Mouse (Mus musculus) ovary, postnatal 14 days (tissue): ENCODE measurements around the gene Clcc1.
"Not testable (repeated sequence)": the region's sequence is repeated elsewhere in the genome, so short reads cannot be mapped to it uniquely, and the experiment has no call there.

Experiments used
- DNase-seq: peaks from one replicate; pipeline ENCODE4 v3.0.0; 2022; ENCODE audit warnings: low spot score

The Clcc1 gene

DNA sequence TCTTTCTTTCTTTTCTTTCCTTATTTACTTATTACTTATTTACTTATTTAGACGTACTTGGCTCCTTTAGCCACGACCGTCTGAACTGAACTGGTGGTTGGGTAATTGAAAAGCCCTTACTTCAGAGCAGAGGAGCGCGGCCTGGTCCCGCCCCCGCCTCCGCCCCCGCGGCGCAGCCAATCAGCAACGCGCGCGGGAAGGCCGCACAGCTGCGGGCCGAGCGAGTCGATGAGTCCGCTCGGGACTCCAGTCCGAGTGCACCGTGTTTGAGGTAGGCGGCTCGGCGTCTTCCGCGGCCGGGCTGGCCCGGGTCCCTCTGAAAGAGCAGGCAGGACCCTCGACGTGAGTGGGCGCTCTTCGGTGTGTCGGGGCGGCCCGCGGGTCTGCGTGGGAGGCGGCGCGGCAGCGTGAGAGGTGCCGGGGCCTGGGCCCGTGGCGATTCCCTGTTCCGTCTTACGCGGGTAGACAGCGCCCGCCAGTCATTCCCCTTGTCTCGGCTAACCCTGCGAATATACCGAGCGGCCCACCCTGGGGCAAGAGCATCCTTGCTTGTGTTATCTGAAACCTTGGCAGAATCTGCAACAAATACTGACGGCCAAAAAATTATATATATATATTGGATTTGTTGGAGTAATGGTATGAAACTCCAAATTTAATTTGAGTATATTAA, at the start of gene Clcc1:
Gene Clcc1 (plus strand): TSS at position 204 of the 670 bp plus-strand sequence.
- peak; percentile 93 for DNase-seq

- DNase-seq: no peak
Observed at GRCm38 (mm10) chr3:108608906-108609305, 44.8 kb upstream of the Clcc1 start.

- no peak for DNase-seq
Observed at GRCm38 (mm10) chr3:108634761-108635160, 19.0 kb upstream of the Clcc1 start.

GRCm38 (mm10) chr3:108639412-108639811, 14.3 kb upstream of the Clcc1 start:
- no peak for DNase-seq

DNA sequence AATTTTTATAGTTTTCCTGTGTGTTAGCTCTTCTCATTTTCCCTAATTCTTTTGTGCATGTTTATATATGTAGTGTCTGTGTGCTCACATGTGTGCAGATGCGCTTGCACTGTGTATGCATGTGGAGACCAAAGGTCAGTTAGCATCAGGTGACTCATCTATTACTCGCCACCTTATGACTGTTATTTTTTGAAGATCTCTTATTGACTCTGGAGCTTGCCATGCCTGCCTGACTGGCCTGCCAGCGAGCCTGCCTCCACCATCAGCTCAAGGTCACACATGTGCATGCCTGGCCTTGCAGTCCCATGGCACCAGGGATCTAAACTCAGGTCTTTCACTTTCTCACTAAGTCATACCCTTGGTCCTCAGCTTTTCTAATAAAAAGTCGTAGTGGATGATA, 12.7 kb upstream of the Clcc1 start:
- DNase-seq: no peak

GRCm38 (mm10) chr3:108644856-108645255, 8.9 kb upstream of the Clcc1 start:
- no peak for DNase-seq

GRCm38 (mm10) chr3:108646036-108646435, 7.7 kb upstream of the Clcc1 start:
- no peak for DNase-seq

DNA sequence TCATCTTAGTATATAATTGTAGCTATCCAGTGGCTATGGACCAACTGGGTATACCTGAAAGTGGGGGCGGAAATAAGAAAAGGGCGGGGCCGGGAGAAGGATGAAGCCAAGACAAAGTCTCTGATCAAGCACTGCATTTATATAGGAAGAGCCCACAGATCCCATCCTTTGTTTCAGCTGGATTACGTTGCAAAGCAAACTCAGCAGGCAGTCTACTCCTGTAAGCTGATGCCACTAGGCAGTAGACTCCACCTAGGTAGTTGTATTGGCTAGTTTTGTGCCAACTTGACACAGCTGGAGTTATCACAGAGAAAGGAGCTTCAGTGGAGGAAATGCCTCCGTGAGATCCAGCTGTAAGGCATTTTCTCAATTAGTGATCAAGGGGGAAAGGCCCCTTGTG, 6.0 kb upstream of the Clcc1 start:
- DNase-seq: not testable (repeated sequence)

- no peak for DNase-seq
Observed at GRCm38 (mm10) chr3:108652866-108653642, 659 bp upstream of the Clcc1 start.

DNA sequence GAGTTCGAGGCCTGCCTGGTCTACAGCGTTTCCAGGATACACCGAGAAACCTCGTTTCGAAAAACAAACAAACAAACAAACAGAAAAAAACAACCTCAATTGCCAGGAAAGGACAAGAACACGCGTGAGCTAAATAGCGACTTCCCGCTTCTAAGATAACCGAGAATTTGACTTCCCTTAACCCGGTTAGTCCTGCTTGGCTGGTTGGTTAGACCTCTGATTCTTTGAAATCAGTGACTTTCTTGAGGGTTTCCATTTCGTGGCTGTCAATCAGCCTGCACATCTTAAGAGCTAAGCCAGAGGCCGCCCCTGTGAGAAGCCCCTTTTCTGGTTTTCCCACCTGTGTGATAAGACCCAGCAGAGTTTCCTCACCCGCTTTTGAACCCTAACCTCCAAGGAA, 853 bp downstream of the Clcc1 start:
- DNase-seq: no peak

DNA sequence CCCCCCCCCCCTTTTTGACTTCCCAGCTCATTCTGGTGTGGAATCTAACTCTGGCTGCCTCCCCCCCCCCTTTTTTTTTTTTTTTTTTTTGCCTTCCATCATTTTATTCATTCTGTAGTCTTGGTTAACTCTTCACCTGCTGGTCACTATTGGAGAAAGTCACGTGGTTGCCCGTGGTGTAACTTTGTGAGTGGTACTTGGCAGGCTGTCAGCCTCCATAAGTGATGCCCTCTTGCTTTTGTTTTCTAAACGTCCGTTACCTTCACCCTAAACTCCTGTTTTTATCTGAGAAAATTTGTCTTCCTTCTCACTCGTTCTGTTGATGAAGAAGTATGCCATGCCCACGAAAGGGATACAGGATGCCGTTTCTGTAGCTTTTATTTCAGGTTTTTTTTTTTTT, 1.8 kb downstream of the Clcc1 start:
- no peak for DNase-seq

DNA sequence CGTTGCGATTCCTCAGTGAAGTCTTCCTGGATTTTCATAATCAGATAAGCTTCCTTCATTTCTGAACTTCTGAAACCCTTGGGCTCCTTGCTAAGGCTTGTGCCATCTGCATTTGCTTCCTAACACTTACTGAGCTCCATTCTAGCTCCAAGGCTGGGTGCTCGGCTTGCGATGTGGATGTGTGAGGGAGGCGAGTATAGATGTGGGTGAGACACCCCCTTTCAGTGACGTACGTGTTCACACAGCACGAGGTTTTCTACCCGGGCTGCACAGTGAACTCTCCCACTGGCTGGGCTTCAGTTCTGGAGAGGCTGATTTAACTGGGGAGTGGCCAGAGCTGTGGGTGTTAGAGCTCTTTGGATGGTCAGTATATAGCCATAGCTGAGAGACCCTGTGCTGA, 4.9 kb downstream of the Clcc1 start:
- no peak for DNase-seq

DNA sequence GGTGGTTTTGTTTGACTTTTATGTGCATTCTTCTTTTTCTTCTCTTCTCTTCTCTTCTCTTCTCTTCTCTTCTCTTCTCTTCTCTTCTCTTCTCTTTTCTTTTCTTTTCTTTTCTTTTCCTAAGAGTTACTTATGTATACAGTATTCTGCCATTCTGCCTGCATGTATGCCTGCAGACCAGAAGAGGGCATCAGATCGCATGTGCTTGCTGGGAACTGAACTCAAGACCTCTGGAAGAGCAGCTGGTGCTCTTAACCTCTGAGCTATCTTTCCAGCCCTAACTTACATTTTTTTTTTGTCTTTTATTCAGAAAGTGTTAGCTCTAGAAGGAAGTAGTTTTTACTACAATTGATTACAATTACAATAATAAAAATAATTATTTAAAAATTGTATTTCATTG, 7.2 kb downstream of the Clcc1 start:
- no peak for DNase-seq

- DNase-seq: no peak
Observed at GRCm38 (mm10) chr3:108676616-108677015, 22.9 kb downstream of the Clcc1 start.

- DNase-seq: no peak
Observed at GRCm38 (mm10) chr3:108681004-108681403, 27.3 kb downstream of the Clcc1 start.

GRCm38 (mm10) chr3:108683597-108683996, 29.9 kb downstream of the Clcc1 start:
- DNase-seq: not testable (repeated sequence)

- no peak for DNase-seq
Observed at GRCm38 (mm10) chr3:108685701-108686100, 32.0 kb downstream of the Clcc1 start.

DNA sequence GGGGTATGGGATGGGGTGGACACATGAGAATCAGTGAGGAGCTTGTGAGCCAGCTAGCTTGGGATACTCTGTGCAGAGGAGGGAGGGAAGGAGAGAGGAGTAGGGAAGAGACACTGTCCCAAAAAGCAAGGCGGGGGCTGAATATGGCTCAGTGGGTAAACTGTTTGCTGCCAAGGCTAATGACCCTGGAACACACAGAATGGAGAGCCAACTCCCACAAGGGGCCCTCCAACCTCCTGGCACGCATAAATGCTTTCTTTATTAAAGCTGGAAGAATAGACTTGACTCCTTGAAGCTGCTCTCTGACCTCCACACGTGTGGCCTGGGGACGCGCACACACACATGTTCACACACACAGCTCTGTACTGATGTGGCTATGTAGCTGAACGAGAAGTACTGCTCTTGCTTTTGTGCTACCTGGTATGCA, 35.3 kb downstream of the Clcc1 start:
- DNase-seq: peak; percentile 24

DNA sequence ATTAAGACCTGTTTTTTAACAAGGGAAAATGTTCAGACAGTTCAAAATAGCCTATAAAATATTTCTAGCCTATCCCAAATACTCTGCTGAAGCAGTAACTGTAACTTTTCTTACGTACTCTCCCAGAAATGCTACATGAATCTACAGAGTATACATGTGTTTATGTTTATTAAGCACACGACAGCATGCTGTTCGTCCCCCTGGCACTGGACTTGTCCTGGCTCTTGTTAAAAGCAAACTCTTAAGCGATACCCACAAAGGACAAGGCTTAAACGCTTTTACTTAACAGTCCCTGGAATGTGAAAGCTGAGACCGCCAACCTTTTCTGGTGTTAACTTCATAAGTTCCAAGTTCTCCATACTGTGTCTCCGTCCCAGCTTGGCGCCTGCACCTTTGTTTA, 35.7 kb downstream of the Clcc1 start:
- no peak for DNase-seq

GRCm38 (mm10) chr3:108689979-108690378, 36.3 kb downstream of the Clcc1 start:
- no peak for DNase-seq

- DNase-seq: no peak
Observed at GRCm38 (mm10) chr3:108694321-108694720, 40.6 kb downstream of the Clcc1 start.

DNA sequence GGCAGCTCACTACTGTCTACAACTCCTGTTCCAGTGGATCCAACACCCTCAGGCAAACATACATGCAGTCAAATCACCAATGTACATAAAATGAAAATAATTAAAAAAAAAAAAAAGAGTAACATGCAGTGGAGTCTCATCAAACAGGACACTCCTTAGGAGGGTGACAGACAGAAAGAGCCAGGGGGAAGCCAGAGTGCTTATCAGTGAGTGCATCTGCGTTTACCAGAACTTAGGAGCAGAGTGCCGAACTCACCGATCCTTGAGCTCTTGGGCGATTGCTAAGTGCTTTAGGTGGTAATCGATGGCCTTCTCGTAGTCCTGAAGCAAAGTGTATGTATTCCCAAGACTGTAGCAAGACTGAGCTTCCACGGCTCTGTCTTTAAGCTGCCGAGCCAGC, 44.9 kb downstream of the Clcc1 start:
- no peak for DNase-seq

GRCm38 (mm10) chr3:108699786-108700185, 46.1 kb downstream of the Clcc1 start:
- no peak for DNase-seq

DNA sequence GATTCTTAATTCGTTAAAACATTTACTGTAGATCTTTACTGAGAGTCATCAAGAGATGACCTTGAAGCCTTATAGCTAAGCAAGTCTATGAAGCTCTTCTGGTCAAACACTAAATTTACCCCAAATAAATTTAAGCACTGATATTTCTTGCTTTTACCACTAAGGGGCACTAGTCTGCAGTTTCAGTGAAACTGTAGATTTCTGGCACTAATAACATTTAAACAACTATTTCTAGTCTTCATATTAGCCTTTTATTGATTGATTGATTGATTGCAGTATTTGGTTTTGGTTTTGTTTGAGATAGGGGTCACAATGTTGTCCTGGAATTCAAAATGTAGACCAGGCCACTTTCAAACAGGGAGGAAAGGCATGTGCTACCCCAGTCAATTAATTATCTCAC, 47.5 kb downstream of the Clcc1 start:
- no peak for DNase-seq
